Mouse (Mus musculus) spleen, adult 2 months (tissue): Measurements from ENCODE around the gene Slco3a1.

Source experiments
- CTCF ChIP-seq: fragments of 200-500 bp; IDR thresholded peaks from 2 replicates; pipeline ENCODE4 v1.5.1; 2011; ENCODE audit warnings: mild to moderate bottlenecking, inconsistent platforms; ENCODE audit not compliant: insufficient read depth, insufficient read length, insufficient replicate concordance; ENCODE audit errors: extremely low read depth
- POLR2A ChIP-seq: fragments of 200-500 bp; IDR thresholded peaks from 2 replicates; pipeline ENCODE4 v1.6.1; 2011; ENCODE audit warnings: low read depth, low read length, inconsistent platforms

- no peak for TF ChIP-seq CTCF
- TF ChIP-seq POLR2A, result no peak
Observed at GRCm38 (mm10) chr7:74389570-74389969, 165.0 kb downstream of the Slco3a1 start.
